Mouse (Mus musculus): Measurements from ENCODE around the gene C3. TPM values are rescaled to one million over a fixed set of nuclear protein-coding genes. Genes with fewer than 3 reads are reported as not detected.

Gene C3
- total RNA-seq, 2 experiments from 2014 or later, result 1.9 to 2.5 TPM

DNA sequence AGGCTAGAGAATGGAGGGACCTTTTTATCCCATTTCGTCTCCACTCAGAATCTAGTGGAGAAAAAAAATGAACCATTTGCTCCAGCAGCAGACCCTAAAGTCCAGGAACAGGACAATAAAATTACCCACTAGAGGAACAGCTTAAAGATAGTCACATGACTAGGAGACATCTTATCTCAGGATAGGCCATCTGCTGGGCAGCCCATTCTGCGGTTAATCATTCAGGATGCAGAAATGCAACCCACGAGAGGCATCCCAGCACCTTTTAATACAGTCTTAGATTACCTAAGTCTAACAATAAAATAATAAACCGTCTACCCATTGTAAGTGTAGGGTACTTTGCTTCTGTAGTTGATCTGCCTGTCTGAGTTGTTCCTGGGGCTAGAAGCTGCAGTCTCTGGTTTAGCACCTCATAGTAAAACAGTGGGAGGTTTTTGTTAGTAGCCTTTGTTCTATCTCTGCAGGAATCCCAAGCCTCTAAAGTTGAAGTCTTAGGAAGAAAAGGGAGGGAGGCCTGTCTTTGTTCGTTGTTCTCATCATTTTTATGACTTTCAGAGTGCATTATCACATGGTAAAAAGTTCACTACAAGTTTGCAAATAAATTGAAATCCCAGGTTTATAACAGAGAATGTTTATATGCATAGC lies 57.2 kb downstream of the C3 start:
- DNase-seq (ENCODE audit: low spot score in 2 of 2), result no peak

DNA sequence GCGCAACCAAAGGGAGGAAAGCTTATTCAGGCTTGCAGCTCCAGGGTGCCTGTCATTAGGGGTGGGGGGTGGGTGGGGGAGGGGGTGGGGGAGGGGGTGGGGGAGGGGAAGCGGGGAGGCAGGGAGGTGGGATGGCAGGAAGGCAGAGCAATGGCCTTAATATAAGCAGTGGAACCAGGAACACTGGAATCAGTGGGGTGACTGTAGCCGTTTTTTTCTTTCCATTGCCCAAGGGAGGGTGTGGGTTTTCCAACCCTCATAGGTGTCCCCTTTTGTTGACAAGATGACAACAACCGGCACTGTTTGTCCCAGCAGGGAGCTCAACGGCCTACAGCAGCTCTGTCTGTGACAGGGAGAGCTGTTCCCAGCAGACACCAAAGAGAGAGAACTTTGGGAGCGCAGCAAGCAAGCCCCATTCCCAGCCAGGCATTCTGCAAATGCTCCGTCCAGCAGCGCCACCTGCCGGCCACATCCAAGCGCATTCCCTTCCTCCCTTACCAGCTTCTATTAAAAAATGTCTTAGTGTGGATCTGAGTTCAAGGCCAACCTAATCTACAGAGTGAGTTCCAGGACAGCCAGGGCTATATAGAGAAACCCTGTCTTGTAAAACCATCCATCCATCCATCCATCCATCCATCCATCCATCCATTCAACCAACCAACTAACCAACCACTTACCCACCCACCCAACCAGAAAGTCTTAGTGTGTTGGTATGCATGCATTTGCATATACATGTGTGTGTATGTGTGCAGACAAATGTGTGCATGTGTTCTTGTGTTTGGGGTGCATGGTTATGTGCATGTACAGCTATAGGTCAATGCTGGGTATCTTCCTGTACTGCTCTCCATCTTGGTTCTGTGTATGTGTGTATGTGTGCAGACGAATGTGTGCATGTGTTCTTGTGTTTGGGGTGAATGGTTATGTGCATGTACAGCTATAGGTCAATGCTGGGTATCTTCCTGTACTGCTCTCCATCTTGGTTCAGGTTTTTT lies 60.8 kb downstream of the C3 start:
- DNase-seq (ENCODE audit: low spot score in 2 of 2), result peak; percentile 79 to 91

Small RNA genes within 50 kb of the gene (microRNA-seq; reads per million reads assigned to microRNA genes)
- 0 reads per million in 2 experiments for gene Mir6978

Other genes starting within 250 kb of the C3 start
- gene Acer1, start 246.0 kb downstream of the C3 start, total RNA-seq (2021), result not detected
- gene Clpp, start 237.8 kb downstream of the C3 start, total RNA-seq (2021), result 10 to 100 TPM; 68.6 to 75.6 TPM
- 10 to 100 TPM; 25.8 to 27.6 TPM for gene Alkbh7, start 230.8 kb downstream of the C3 start, total RNA-seq (2021)
- not detected for gene Pspn, start 228.1 kb downstream of the C3 start, total RNA-seq (2021)
- gene Gtf2f1, start 216.8 kb downstream of the C3 start, total RNA-seq (2021), result 10 to 100 TPM; 67.3 to 68.6 TPM
- gene Gm17949, start 216.7 kb downstream of the C3 start, total RNA-seq (2021), result under 1 TPM; 0.37 to 0.38 TPM
- 100 to 1,000 TPM; 114 to 117 TPM for gene Khsrp, start 196.6 kb downstream of the C3 start, total RNA-seq (2021)
- gene Slc25a41, start 186.5 kb downstream of the C3 start, total RNA-seq (2021), result not detected
- 1 to 10 TPM in 1 of 2 experiments, under 1 TPM in 1; 0.71 to 1.2 TPM for gene Crb3, start 169.0 kb downstream of the C3 start, total RNA-seq (2021)
- gene Slc25a23, start 168.3 kb downstream of the C3 start, total RNA-seq (2021), result 100 to 1,000 TPM; 374 to 393 TPM
- 1 to 10 TPM; 1.1 to 1.4 TPM for gene Dennd1c, start 149.6 kb downstream of the C3 start, total RNA-seq (2021)
- gene Tubb4a, start 140.4 kb downstream of the C3 start, total RNA-seq (2021), result 100 to 1,000 TPM; 515 to 565 TPM
- gene Tnfsf9, start 122.8 kb downstream of the C3 start, total RNA-seq (2021), result 1 to 10 TPM; 1.0 to 1.2 TPM
- under 1 TPM in 1 of 2 experiments, not detected in 1; 0.40 TPM for gene Cd70, start 78.4 kb downstream of the C3 start, total RNA-seq (2021)
- not detected for gene Tnfsf14, start 34.0 kb downstream of the C3 start, total RNA-seq (2021)
- gene Gpr108, start 20.3 kb upstream of the C3 start, total RNA-seq (2021), result 10 to 100 TPM; 26.7 to 27.1 TPM
- 1 to 10 TPM; 7.5 to 9.9 TPM for gene Trip10, start 21.3 kb upstream of the C3 start, total RNA-seq (2021)
- gene Vav1, start 51.0 kb upstream of the C3 start, total RNA-seq (2021), result 1 to 10 TPM; 3.9 to 4.2 TPM
- gene Adgre1, start 130.6 kb upstream of the C3 start, total RNA-seq (2021), result 1 to 10 TPM; 3.6 to 4.2 TPM